Mouse (Mus musculus) mouse embryonic stem cell (cell line): Measurements from ENCODE around the gene Npat.

ENCODE experiments used
- in situ Hi-C, 2 experiments: fragments of 300-500 bp; cut with MboI; formaldehyde crosslinking; loops; 1 replicate in 1 of 2; 3 replicates in 1 of 2; pipeline ENCODE4 v1.14.3; 2019 to 2020; ENCODE audit warnings: low sequenced_read_pairs in 2 of 2, low pct_unique_long_range_greater_than_20kb in 1 of 2, mixed read lengths in 1 of 2; ENCODE audit not compliant: unreplicated experiment in 1 of 2

Npat gene

DNA sequence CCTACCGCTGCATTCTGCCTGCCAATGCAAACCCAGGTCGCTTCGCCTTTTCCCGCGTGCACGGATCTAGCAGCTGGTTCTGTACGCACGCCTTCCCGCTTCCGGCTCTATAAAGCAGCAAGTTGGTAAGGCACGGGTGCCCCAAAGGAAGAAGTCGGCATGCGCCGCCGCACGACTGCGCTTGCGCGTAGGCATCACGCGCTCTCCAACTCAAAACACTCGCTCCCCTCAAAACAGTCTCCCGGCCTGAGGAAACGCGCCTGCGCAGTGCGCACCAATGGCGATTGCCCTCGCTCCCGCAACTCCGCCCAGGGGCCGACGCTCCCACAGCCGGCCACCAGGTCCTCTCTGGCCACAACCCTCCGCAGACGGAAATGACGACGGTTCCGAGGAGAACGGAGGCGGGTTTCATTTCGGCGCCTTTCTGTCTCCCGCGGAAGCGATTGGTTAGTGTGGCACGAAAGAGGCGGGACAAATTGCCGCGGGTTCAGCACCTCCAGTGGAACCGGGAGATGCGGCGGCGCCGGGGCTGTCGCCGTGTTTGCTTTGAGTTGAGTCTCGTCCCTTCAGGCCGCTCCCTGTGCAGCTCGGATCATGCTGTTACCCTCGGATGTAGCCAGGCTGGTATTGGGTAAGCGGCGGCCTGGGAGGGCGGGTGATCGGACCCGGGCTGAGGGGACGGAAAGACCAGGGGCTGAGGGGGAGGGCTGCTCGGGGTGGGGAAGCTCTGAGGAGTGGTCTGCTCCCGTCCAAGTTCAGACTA lies at the start of gene Npat, which contains the start of gene Atm:
Gene Npat (plus strand): TSS at position 490 of the 763 bp plus-strand sequence.
Gene Atm (minus strand): TSS at position 183 of the 763 bp plus-strand sequence.
- in situ Hi-C loops: no loop called here

DNA sequence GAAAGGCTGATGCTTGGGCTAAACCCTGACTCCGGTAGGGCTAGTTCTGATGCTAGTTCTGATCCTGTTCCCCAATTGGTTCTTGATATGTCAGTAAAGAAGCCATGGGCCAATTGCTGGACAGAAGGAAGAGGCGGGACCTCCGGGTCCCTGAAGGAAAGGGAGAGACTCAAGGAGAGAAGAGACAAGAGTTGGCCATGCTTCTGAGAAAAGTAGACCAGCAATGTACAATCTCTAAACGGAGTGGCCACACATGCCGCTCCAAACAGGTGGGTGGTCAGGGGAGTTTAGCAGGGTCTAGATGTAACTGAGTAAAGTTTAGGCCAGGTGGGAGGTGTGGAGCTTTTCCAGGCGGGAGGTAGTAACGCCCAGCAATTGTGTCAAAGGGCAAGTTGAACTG lies 28.8 kb upstream of the Npat start:
- in situ Hi-C loops: no loop called here

DNA sequence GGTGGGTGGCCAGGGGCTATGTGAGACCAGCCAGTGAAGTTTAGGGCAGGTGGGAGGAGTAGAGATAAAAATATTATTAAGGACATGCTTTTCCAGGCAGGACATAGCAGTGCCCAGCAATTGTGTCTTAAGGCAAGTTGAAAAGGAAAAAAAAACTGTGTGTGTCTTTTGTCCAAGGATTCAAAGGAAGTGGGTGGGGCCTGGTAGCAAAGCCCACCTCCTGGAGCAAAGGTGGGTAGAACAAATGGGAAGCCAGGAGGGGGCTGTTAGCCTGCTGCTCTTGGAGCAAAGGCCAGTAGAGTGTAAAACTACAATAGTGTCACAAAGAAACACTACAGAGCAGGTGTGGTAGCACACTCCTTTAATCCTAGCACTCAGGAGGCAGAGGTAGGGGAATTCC lies 22.8 kb upstream of the Npat start:
- in situ Hi-C loops: no loop called here

DNA sequence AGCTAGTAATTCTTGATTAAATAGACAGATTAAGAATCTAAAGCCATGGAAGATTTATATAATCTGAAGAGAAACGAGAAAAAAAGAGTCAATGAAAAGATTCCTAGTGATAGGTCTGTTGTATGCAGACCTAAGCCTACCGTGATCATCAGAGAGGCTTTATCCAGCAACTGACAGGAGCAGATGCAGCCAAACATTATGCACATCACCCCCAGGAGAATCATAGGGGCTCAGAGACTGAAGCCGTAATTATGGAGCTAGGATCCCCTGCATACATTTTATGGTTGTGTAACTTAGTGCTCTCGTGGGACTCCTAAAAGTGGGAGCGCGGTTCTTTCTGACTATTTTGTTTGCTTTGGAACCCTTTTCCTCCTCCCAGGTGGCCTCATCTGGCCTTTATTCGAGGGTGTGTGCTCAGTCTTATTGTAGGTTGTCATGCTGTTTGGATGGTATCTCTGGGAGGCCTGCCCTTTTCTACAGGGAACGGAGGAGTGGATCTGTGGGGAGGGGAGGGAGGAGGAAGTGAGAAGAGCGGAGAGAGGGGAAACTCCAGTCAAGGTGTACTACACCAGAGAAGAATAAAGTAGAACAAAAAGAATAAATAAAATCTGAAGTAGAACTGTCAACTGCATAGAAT lies 19.4 kb upstream of the Npat start:
- in situ Hi-C loops: no loop called here

DNA sequence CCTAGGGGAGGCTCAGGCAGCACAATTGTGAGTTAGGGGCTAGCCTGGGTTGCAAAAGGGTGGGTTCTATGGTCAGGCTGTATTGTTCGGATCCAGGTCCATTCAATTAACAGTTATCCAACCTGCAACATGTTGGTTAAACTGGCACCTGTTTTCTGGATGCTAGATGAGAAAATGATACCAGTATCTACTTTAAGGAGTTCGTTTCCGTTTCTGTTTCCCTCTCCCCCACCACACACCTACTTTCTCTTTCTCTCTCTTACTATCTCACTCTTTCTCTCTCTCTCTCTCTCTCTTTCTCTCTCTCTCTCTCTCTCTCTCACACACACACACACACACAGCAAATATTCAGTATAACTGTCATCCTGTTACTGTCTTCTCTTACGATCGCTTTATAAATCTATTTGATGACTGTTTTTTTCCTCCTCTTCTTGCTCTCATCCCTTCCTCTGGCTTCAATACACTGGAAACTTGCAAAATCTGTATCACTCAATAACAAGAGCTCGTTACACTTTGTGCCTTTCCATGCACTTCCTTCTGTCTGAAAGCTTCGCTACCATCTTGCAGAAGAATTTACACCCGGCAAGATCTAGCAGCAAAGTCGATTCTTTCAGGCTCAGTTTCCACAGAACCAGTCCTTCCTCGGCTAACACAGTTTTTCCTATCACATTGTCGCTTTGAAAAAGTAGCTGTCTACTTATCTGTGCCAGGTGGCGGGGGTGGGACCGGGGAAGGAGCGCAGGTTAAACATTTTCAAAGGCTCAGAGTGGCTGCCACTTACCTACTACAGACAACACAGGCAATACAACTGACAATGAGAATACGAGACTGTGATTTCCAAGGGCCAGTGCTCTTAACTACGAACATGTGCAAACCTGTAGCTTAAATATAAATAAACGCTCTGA lies 1.2 kb upstream of the Npat start:
- in situ Hi-C loops: no loop called here

DNA sequence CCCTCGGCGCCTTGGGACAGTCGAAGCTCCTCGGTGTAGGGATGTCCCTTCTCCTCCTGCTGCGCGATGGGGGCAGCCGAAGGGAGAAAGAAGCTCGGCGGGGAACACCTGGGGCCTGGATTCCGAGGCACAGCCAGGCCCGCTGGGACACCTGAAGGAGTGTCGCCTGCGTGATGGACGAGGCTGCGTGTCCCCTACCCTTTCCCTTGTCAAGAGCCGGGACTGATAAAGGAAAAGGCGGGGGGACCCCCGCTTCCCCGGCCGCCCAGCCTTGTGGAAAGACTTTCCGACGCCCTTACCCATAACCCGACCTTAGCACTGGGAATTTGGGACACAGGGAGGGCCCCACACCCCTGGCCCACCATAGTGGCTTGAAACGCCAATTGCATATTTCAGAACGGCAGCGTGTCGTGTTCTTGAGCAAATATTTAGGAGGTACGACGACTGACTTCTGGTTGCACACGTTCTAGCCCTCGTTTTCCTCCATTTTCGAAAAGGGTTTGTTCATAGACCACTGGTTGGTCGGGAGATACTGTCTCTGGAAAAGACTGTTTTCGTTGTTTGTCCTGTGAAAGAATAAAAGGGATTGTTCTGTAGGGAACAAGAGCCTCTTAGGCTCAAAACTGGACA lies 604 bp downstream of the Npat start:
- in situ Hi-C loops: no loop called here

DNA sequence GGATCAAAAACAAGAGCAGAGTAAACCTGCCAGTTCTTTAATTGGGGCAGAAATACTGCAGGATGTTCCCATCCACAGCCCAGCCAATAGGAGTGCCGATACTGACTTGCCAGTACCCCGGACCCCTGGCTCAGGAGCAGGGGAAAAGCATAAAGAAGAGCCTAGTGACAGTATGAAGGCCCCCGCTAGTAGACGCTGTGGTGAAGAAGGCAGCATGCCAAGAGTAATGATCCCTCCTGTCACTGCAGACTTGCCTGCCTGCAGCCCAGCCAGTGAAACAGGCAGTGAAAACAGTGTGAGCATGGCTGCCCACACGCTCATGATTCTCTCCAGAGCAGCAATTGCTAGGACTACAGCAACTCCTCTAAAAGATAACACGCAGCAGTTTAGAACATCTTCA lies 33.8 kb downstream of the Npat start:
- in situ Hi-C loops: no loop called here

DNA sequence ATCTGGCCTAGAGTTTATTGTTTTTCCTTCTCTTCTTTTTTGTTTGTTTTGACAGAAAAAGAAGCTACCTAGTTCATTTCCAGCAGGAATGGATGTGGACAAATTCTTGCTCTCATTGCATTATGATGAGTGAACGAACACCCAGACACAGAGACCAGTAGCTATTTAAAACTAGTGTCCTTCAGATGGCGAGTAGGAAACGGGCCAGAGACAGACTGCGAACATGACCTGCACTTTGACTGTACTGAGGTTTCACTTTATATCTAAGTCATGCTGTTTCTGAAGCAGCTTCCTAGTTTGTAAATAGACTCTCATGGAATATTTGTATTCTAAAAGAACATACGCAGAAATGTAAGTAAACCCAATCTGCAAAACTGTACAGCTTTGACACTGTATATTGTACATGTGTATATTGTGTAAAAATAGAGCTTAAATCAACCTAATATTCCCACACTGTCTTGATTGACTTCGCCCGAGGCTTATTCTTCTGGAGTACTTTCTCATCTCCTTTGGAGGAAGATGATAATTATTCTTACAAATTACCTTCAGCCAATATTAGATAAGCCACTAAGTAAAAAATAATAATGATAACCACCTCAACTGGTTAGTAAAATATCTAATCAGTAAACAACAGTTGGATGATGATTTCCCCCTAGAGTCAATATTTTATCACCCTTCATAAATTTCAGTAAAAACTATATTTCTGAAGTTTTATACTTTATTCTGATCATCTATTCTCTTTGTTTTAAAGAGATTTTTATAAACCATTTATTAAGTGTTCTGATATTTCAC lies 35.9 kb downstream of the Npat start:
- in situ Hi-C loops: no loop called here

DNA sequence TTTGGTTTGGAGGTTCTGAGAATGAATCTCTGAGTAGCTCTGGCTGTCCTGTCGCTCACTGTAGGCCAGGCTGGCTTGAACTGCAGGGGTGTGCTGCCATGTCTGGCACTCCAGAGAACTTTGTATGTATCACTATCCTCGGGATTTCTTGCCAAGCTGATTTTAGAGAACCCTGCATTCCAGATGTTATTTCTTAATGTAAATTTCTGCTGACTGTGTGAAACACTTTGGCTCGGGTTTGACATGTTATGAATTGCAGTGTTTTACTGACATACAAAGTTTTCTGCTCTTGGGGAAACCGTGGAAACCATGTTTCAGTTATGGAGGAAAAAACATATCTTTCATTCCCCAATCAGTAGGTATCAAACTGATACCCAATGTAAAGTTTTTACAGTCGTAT lies 38.9 kb downstream of the Npat start:
- in situ Hi-C loops: no loop called here

DNA sequence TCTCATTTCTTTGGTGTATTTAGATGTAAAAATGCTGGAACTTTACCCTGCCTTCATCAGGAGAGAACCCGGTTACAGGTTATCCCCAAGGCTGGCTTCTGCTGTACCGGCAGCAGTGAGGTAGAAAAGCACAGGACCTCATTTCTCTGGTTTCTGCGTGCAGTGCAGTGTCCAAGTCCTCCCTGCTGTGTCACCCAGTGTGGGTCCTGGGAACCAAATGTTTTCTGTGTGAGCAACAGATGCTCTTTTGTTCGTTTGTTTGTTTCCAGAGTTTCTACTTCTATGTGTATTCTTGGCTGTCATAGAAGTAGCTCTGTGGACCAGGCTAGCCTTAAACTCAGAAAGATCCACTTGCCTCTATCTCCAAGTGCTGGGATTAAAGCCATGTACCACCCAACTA lies 45.0 kb downstream of the Npat start:
- in situ Hi-C loops: no loop called here

DNA sequence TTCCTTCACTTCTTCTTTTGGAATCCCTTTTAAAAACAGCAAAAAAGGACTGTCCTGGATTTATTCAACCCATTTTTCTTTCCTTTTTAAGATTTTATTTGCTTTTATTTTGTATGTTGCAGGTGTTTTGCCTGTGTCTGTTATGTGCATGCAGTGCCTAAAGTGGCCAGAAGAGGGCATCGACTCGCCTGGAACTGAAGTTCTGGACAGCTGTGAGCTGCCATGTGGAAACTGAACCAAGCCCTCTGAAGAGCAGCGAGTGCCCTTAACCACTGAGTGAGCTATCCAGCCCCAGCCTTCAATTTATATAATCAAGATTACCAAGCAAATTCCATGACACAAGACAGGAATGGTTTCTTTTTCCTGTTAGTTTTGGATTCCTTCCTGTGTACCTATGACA lies 57.9 kb downstream of the Npat start:
- in situ Hi-C loops: no loop called here

DNA sequence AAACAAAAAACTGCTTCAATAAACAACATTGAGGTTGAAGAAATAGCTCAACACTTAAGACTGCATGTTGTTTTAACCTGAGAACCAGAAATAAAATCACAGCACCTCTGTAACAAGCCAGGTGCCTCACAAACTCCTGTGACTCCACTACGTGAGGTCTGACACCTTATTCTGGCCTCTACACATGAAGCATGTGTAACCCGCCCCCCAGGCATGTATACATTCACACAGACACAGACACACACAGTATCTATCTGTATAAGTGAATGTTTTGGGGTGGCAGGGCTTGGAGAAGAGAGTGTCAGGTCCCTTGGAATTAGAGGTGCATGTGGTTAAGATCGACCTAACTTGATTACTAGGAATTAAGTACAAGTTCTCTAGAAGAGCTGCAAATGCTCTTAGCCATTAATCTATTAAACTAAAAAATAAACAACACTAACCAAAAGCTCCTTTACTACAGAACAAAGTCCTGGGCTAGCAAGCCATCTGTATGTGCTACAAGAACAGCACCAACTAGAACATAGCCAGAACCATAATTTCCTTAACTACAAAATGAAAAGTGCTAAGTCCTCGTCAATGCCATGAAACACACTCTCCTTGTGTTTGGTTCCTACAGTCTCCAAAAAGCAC lies 60.2 kb downstream of the Npat start:
- in situ Hi-C loops: no loop called here

DNA sequence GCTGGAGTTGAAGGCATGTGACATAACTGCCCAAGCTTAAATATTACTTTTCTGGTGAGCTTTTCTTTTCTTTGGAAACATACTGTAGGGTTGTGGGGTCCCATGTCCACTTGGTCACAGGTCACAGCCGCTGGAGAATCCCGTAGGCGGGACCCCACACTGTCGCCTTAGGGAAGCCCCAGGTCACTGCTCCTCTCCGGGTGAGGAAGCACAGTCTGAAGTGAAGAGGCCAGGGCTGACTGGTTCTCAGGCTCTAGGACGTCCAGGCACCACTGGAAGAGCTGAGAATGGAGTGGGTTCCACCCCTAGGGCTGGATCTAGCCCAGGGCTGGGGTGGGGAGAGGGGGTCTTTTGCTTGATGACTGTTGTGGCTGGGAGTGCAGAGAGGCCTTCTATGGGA lies 61.8 kb downstream of the Npat start:
- in situ Hi-C loops: no loop called here

DNA sequence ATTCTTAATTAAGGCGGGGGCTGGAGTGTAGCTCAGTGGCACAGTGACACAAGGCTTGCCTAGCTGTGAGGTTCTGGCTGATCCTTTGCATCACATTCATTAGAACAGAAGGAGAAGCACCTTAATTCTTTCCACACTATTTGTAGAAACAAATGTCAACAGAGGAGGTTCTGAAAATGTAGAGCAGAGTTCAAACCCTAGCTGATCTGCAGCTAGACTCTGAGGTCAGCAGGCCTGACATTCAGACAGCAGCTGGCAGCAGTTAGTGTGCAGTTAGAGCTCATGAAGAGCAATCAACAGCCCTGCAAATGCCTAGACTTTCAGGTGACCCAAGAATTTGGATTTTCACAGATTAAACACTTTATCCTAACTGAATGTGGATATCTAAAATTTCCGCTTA lies 64.7 kb downstream of the Npat start:
- in situ Hi-C loops: no loop called here

DNA sequence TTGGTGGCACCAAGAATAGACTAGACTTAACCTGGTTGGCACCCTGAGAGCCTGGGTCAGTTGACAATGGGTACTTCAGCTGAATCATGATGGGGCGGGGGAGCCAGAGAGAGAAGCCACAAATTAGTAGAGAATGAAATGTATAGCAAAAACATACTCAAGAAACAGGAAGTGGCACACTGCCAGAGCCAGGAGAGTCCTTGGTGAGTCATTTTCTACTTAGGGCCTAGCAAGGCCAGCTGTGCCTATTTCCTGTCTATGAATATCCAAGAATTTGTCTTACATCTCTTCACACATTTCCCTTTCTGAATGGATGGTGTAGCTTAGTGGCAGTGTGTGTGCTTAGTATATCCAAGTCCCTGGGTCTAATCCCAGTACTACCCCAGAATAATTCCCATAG lies 66.5 kb downstream of the Npat start:
- in situ Hi-C loops: no loop called here

DNA sequence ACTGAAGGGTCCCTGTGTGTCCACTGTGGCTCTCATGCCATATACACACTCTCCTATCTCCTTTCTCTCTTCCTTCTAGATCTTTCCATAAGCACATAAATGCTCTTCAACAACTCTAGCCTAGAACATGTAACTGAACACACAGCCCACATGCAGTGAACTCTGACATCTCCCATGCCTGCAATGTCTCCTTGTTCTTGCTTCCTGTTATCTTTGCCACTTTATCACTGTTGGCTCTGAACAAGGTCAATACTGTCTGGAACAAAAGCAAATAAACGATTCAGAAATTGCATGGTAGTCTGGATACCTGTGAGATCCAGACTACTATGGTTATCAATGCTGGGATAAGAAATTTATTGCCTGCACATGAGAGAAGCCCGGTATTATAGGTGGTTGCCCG lies 67.0 kb downstream of the Npat start:
- in situ Hi-C loops: no loop called here

DNA sequence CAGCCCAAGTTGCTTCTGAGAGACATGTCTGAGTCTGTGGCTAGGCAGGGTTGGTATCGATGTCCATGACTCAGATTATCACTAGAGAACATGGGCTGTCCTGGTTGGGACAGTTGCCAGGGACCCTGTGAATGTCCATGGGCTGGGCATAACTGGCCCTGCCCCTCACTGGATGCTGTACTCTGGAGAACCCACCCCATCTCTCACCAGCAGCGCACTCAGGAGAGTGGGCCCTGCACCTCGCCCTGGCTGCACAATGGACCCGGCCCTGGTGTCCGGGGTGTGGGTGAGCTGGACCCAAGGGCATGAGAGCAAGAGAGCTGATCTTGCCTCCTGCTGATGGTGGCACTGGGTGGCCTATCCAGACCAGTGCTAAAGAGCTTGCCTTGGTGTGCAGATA lies 68.1 kb downstream of the Npat start:
- in situ Hi-C loops: no loop called here

DNA sequence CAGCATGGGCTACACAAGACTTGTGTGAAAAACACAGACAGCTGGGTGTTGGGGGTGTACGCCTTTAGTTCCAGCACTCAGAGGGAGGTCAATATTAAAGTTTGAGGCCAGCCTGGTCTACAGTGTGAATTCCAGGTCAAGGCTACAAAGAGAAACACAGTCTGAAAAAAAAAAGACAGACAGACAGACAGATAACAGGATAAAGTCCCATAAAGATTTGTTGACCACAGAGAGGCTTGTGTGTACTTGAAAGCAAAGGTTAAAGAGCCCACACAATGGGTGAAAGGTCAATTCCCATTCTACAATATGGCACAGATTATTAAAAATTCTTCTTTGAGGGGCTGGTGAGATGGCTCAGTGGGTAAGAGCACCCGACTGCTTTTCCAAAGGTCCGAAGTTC lies 70.3 kb downstream of the Npat start:
- in situ Hi-C loops: no loop called here
